Mouse (Mus musculus) embryonic stem cell, embryonic (primary cell): ENCODE results near the gene Npw.

ENCODE experiments used
- CTCF ChIA-PET, 4 experiments: fragments of 300-600 bp in 2 of 4; fragments of 350-600 bp in 2 of 4; sonication (Branson Sonifier 250); formaldehyde crosslinking; loops; one replicate each; lab custom pipeline; 2022; ENCODE audit warnings: inconsistent platforms in 2 of 4; lab: Charles Lee
- POLR2A ChIA-PET, 4 experiments: fragments of 300-600 bp in 2 of 4; fragments of 350-600 bp in 2 of 4; sonication (Branson Sonifier 250); formaldehyde crosslinking; loops; one replicate each; lab custom pipeline; 2022; ENCODE audit warnings: antibody characterized with exemption in 4 of 4, inconsistent platforms in 1 of 4; lab: Charles Lee

Gene Npw

GRCm38 (mm10) chr17:24653967-24654710, 4.1 kb downstream of the Npw start:
- CTCF ChIA-PET: interaction anchor here in 3 of 4 experiments (0.5 to 2.0 kb wide), 15 partner anchors 13 to 1578 kb away, joined by 3 to 15 read pairs (median 4); partner anchors contain the start of genes Zfp598 (in 2 of the 3), E4f1 (in 1 of the 3), Mlst8 (in 1 of the 3) and Nthl1 (in 1 of the 3)
- POLR2A ChIA-PET: interaction anchor here (0.7 to 3.1 kb wide), 16 partner anchors 10 to 1505 kb away, joined by 3 to 13 read pairs (median 3); partner anchors contain the start of genes Nthl1 (in 2 of the 4), Traf7 (in 2 of the 4), Tsc2 (in 2 of the 4) and Zfp598 (in 2 of the 4)

GRCm38 (mm10) chr17:24651835-24652234, 6.4 kb downstream of the Npw start:
- POLR2A ChIA-PET: interaction anchor here in 3 of 4 experiments (0.6 to 3.5 kb wide), 14 partner anchors 10 to 277 kb away, joined by 3 to 19 read pairs (median 5); partner anchors contain the start of genes Pkd1 (in 2 of the 3), Traf7 (in 2 of the 3), Zfp598 (in 2 of the 3) and Msrb1 (in 1 of the 3)
- CTCF ChIA-PET: interaction anchor here in 2 of 4 experiments (0.7 to 2.0 kb wide), 4 partner anchors 23 to 112 kb away, joined by 3 to 7 read pairs (median 4); no protein-coding TSS in a partner anchor

GRCm38 (mm10) chr17:24650766-24651165, 7.5 kb downstream of the Npw start:
- ChIA-PET CTCF (interaction anchor here in 3 of 4 experiments (0.6 to 2.0 kb wide), 8 partner anchors 7 to 189 kb away, joined by 3 to 7 read pairs (median 3); partner anchors contain the start of gene Npw (in 1 of the 3)), POLR2A (interaction anchor here in 3 of 4 experiments (0.6 to 3.5 kb wide), 25 partner anchors 9 to 920 kb away, joined by 3 to 21 read pairs (median 5); partner anchors contain the start of genes Nthl1 (in 2 of the 3), Pkd1 (in 2 of the 3), Traf7 (in 2 of the 3) and Tsc2 (in 2 of the 3))

GRCm38 (mm10) chr17:24650070-24650616, 8.1 kb downstream of the Npw start, which contains the start of gene Slc9a3r2:
Gene Slc9a3r2, minus strand, starts transcription at chr17:24650327.
- CTCF ChIA-PET: interaction anchor here in 3 of 4 experiments (0.6 to 1.2 kb wide), 7 partner anchors 8 to 1422 kb away, joined by 3 to 6 read pairs (median 3); partner anchors contain the start of genes Npw (in 1 of the 3), Nthl1 (in 1 of the 3), Tsc2 (in 1 of the 3) and Zfp598 (in 1 of the 3)
- POLR2A ChIA-PET: interaction anchor here in 3 of 4 experiments (0.6 to 3.5 kb wide), 24 partner anchors 8 to 921 kb away, joined by 3 to 21 read pairs (median 5); partner anchors contain the start of genes Nthl1 (in 3 of the 3), Tsc2 (in 3 of the 3), Pkd1 (in 2 of the 3) and Traf7 (in 2 of the 3)

GRCm38 (mm10) chr17:24649581-24650069, 8.6 kb downstream of the Npw start:
- ChIA-PET POLR2A (interaction anchor here in 3 of 4 experiments (0.6 to 3.5 kb wide), 22 partner anchors 10 to 921 kb away, joined by 3 to 21 read pairs (median 5); partner anchors contain the start of genes Nthl1 (in 3 of the 3), Tsc2 (in 3 of the 3), Pkd1 (in 2 of the 3) and Traf7 (in 2 of the 3)), CTCF (interaction anchor here in 2 of 4 experiments (0.6 to 1.2 kb wide), 4 partner anchors 17 to 1422 kb away, joined by 3 to 6 read pairs (median 4); partner anchors contain the start of genes Nthl1 (in 1 of the 2), Tsc2 (in 1 of the 2) and Zfp598 (in 1 of the 2))

GRCm38 (mm10) chr17:24648731-24649377, 9.4 kb downstream of the Npw start:
- CTCF ChIA-PET: no interaction called here
- POLR2A ChIA-PET: interaction anchor here in 2 of 4 experiments (1.0 to 2.9 kb wide), 8 partner anchors 9 to 100 kb away, joined by 3 to 21 read pairs (median 10); partner anchors contain the start of genes Pkd1 (in 2 of the 2), Nthl1 (in 1 of the 2), Tsc2 (in 1 of the 2) and Zfp598 (in 1 of the 2)

- POLR2A ChIA-PET: interaction anchor here (0.7 to 2.4 kb wide), 19 partner anchors 10 to 233 kb away, joined by 3 to 18 read pairs (median 4); partner anchors contain the start of genes Nthl1 (in 3 of the 4), Tsc2 (in 3 of the 4), Npw (in 2 of the 4) and Traf7 (in 2 of the 4)
Observed at GRCm38 (mm10) chr17:24647493-24647892, 10.8 kb downstream of the Npw start.

GRCm38 (mm10) chr17:24646381-24646780, 11.9 kb downstream of the Npw start:
- ChIA-PET CTCF (interaction anchor here in 1 of 4 experiments (1.4 to 1.7 kb wide), 2 partner anchors 13 to 18 kb away, joined by 4 to 5 read pairs; partner anchors contain the start of genes Nthl1 and Tsc2), POLR2A (interaction anchor here in 3 of 4 experiments (0.6 to 2.4 kb wide), 14 partner anchors 9 to 192 kb away, joined by 3 to 18 read pairs (median 8); partner anchors contain the start of genes Nthl1 (in 2 of the 3), Traf7 (in 2 of the 3), Tsc2 (in 2 of the 3) and Npw (in 1 of the 3))

More at GRCm38 (mm10) chr17:24647493-24647892, 10.8 kb downstream of the Npw start:
- CTCF ChIA-PET: interaction anchor here (0.5 to 1.7 kb wide), 9 partner anchors 15 to 983 kb away, joined by 3 to 5 read pairs (median 3); partner anchors contain the start of genes Nthl1 (in 1 of the 4), Pkd1 (in 1 of the 4) and Tsc2 (in 1 of the 4)

GRCm38 (mm10) chr17:24645916-24646315, 12.3 kb downstream of the Npw start:
- CTCF ChIA-PET: no interaction called here

GRCm38 (mm10) chr17:24644875-24645721, 13.2 kb downstream of the Npw start:
- ChIA-PET CTCF (interaction anchor here in 2 of 4 experiments (0.6 to 1.6 kb wide), 4 partner anchors 17 to 208 kb away, joined by 3 to 4 read pairs (median 3); no protein-coding TSS in a partner anchor), POLR2A (interaction anchor here in 2 of 4 experiments (0.8 to 3.6 kb wide), 14 partner anchors 9 to 166 kb away, joined by 3 to 25 read pairs (median 4); partner anchors contain the start of genes Nthl1 (in 2 of the 2), Traf7 (in 2 of the 2), Tsc2 (in 2 of the 2) and Mlst8 (in 1 of the 2))

More at GRCm38 (mm10) chr17:24645916-24646315, 12.3 kb downstream of the Npw start:
- POLR2A ChIA-PET: interaction anchor here in 2 of 4 experiments (1.4 to 2.4 kb wide), 5 partner anchors 10 to 167 kb away, joined by 3 to 9 read pairs (median 7); partner anchors contain the start of genes Traf7 (in 2 of the 2), Mlst8 (in 1 of the 2), Nthl1 (in 1 of the 2) and Tsc2 (in 1 of the 2)

- CTCF ChIA-PET: interaction anchor here in 2 of 4 experiments (0.8 to 1.6 kb wide), 3 partner anchors 16 to 106 kb away, joined by 3 to 4 read pairs (median 3); no protein-coding TSS in a partner anchor
Observed at GRCm38 (mm10) chr17:24644030-24644715, 14.1 kb downstream of the Npw start.

GRCm38 (mm10) chr17:24642791-24643343, 15.4 kb downstream of the Npw start:
- ChIA-PET CTCF (interaction anchor here in 2 of 4 experiments (0.6 to 0.9 kb wide), 2 partner anchors 14 to 51 kb away, joined by 3 to 4 read pairs; no protein-coding TSS in a partner anchor), POLR2A (interaction anchor here in 2 of 4 experiments (0.9 to 3.6 kb wide), 11 partner anchors 10 to 162 kb away, joined by 3 to 25 read pairs (median 4); partner anchors contain the start of genes Nthl1 (in 2 of the 2), Traf7 (in 2 of the 2) and Tsc2 (in 2 of the 2))

More at GRCm38 (mm10) chr17:24644030-24644715, 14.1 kb downstream of the Npw start:
- POLR2A ChIA-PET: interaction anchor here in 2 of 4 experiments (0.6 to 3.6 kb wide), 19 partner anchors 8 to 165 kb away, joined by 3 to 25 read pairs (median 4); partner anchors contain the start of genes Nthl1 (in 2 of the 2), Traf7 (in 2 of the 2), Tsc2 (in 2 of the 2) and Mlst8 (in 1 of the 2)

GRCm38 (mm10) chr17:24641944-24642343, 16.3 kb downstream of the Npw start:
- CTCF ChIA-PET: no interaction called here

More at GRCm38 (mm10) chr17:24641944-24642343, 16.3 kb downstream of the Npw start:
- POLR2A ChIA-PET: interaction anchor here in 3 of 4 experiments (0.8 to 3.6 kb wide), 12 partner anchors 9 to 162 kb away, joined by 3 to 25 read pairs (median 4); partner anchors contain the start of genes Nthl1 (in 3 of the 3), Tsc2 (in 3 of the 3) and Traf7 (in 2 of the 3)
